Mouse (Mus musculus) gastrocnemius, adult 8-10 months (tissue): ENCODE results near the gene Spcs1. TPM values are rescaled to one million over a fixed set of nuclear protein-coding genes. Genes with fewer than 3 reads are reported as not detected.

ENCODE experiments used
- DNase-seq, 2 experiments: peaks; one replicate each; pipeline ENCODE4 v3.0.0; 2022; ENCODE audit warnings: low spot score in 2 of 2
- total RNA-seq, 4 experiments: library from RNA; stranded (reverse); gene quantifications; 2 replicates each; pipeline ENCODE4 v1.2.4; 2022

The Spcs1 gene
- 100 to 1,000 TPM; 121 to 132 (median 130) TPM for total RNA-seq

GRCm38 (mm10) chr14:31001307-31002205 is at the start of gene Spcs1, which contains the start of gene Glt8d1:
Gene Spcs1 (minus strand): TSS chr14:31001672.
Gene Glt8d1 (plus strand): TSS chr14:31001400.
- DNase-seq = peak; percentile 70 to 74

GRCm38 (mm10) chr14:31045817-31046216 is 44.3 kb upstream of the Spcs1 start:
- DNase-seq = no peak

- DNase-seq = no peak
These were observed 43.8 kb upstream of the Spcs1 start for GRCm38 (mm10) chr14:31045296-31045695.

- DNase-seq = no peak
These were observed 24.3 kb upstream of the Spcs1 start for GRCm38 (mm10) chr14:31025785-31026184.

GRCm38 (mm10) chr14:31022579-31022978 is 21.1 kb upstream of the Spcs1 start:
- DNase-seq = no peak

- DNase-seq = peak in 1 of 2 experiments; percentile 72
These were observed 18.1 kb upstream of the Spcs1 start for GRCm38 (mm10) chr14:31019331-31020205.

- DNase-seq = peak; percentile 95 to 97
These were observed 17.4 kb upstream of the Spcs1 start, which contains the start of the genes Pbrm1 and Gnl3 for GRCm38 (mm10) chr14:31018860-31019291. Gene Pbrm1 (plus strand): TSS chr14:31019138. Gene Gnl3 (minus strand): TSS chr14:31019152.

GRCm38 (mm10) chr14:31017854-31018253 is 16.4 kb upstream of the Spcs1 start:
- no peak for DNase-seq

- no peak for DNase-seq
These were observed 14.6 kb upstream of the Spcs1 start for GRCm38 (mm10) chr14:31016063-31016462.

- DNase-seq = no peak
These were observed 12.5 kb upstream of the Spcs1 start for GRCm38 (mm10) chr14:31013928-31014327.

GRCm38 (mm10) chr14:31011588-31011987 is 10.1 kb upstream of the Spcs1 start:
- no peak for DNase-seq

- no peak for DNase-seq
These were observed 5.3 kb upstream of the Spcs1 start for GRCm38 (mm10) chr14:31006779-31007178.

- no peak for DNase-seq
These were observed 3.1 kb upstream of the Spcs1 start for GRCm38 (mm10) chr14:31004527-31004926.

GRCm38 (mm10) chr14:31000816-31001306 is 611 bp downstream of the Spcs1 start:
- no peak for DNase-seq

- DNase-seq = no peak
These were observed 1.1 kb downstream of the Spcs1 start for GRCm38 (mm10) chr14:31000356-31000755.

- DNase-seq = no peak
These were observed 5.1 kb downstream of the Spcs1 start for GRCm38 (mm10) chr14:30996417-30996816.

- DNase-seq = no peak
These were observed 25.2 kb downstream of the Spcs1 start for GRCm38 (mm10) chr14:30976222-30976621.

- DNase-seq = no peak
These were observed 27.3 kb downstream of the Spcs1 start for GRCm38 (mm10) chr14:30974204-30974603.

GRCm38 (mm10) chr14:30960366-30960765 is 41.1 kb downstream of the Spcs1 start:
- no peak for DNase-seq

GRCm38 (mm10) chr14:30959031-30959430 is 42.4 kb downstream of the Spcs1 start:
- DNase-seq = no peak

- no peak for DNase-seq
These were observed 43.0 kb downstream of the Spcs1 start for GRCm38 (mm10) chr14:30958517-30958916.
